20 mouse cellular contexts compared by ENCODE assay signal in genomic region chr7:27264761-27265160, GRCm38 (mm10). TPM values are rescaled to one million over a fixed set of nuclear protein-coding genes. Genes with fewer than 3 reads are reported as not detected.
A peak's percentile ranks its signal among the peaks of the same experiment; 100 is the strongest.
DNase-seq lines count a peak whose midpoint lies in the region; ATAC-seq and TF ChIP-seq lines count a peak whose summit lies in the region.
"Had no signal": no experiment of that assay in that cellular context is flagged by ENCODE, and none has a peak within 500 bp of the region (broad histone marks: within the 10 kb centered on the region; RNA-seq: fewer than 3 reads in every experiment).

No protein-coding gene starts in this region.

- ATAC-seq in cerebellum, adult (ENCODE audit: insufficient number of reproducible peaks, low FRiP score, low TSS enrichment) = no peak
- ATAC-seq: activated CD4-positive, CD25-positive, alpha-beta regulatory T cell, adult 4 months; forebrain, embryonic 13.5 days; forebrain, embryonic 15.5 days; forebrain, postnatal 0 days; Patski had no signal

- no peak overlapping the region for H3K4me3 ChIP-seq in olfactory bulb, adult 2 months (ENCODE audit: insufficient read depth, low read depth, low read length)
- H3K4me3 ChIP-seq: embryonic facial prominence, embryonic 10.5 days; embryonic facial prominence, embryonic 12.5 days; forebrain, embryonic 13.5 days; forebrain, embryonic 15.5 days had no signal

- H3K27ac ChIP-seq in olfactory bulb, adult 2 months (ENCODE audit: insufficient read depth, low read depth, low read length) = peak overlapping the region; percentile 5; the same call in 1 of the 2 replicates
- H3K27ac ChIP-seq: embryonic facial prominence, embryonic 10.5 days; embryonic facial prominence, embryonic 12.5 days; forebrain, embryonic 13.5 days; forebrain, embryonic 15.5 days had no signal

- peaks cover 28% of the 10 kb centered on the region for H3K4me1 ChIP-seq in olfactory bulb, adult 2 months (ENCODE audit: control insufficient read depth, insufficient read depth, low read length)

- TF ChIP-seq CTCF in olfactory bulb, adult 2 months (IDR thresholded peaks at IDR 0.05; ENCODE audit: insufficient read depth, low read depth, low read length) = no peak

- TF ChIP-seq POLR2A in olfactory bulb, adult 2 months (IDR thresholded peaks at IDR 0.05; ENCODE audit: insufficient read depth, low read depth, low read length) = no peak

- DNase-seq in right cerebral cortex, adult 18-20 months = peak; percentile 42
- DNase-seq in right cerebral cortex, postnatal 10 days (ENCODE audit: low spot score in 2 of 2) = no peak
- peak; percentile 56 for DNase-seq in brain, adult 2 months (ENCODE audit: low read depth, low spot score)
- no peak for DNase-seq in adrenal gland, postnatal 25 days
- DNase-seq: adrenal gland, adult 8-10 months; adrenal gland, postnatal 14 days; cerebellum, adult 11-12 months; cerebellum, adult 2 months; cerebellum, adult 9-10 months; cerebellum, postnatal 10 days; cerebellum, postnatal 25 days; forebrain, postnatal 0 days had no signal

- whole genome bisulfite sequencing in olfactory bulb, adult 2 months = 74% methylated on average over 12 of the region's 12 CpGs

RNA-seq across cellular contexts. Expression of gene Numbl, which starts 6.5 kb away (rescaled TPM):
- not detected in 2 replicates for polyA plus RNA-seq in olfactory bulb, adult 2 months (2012; ENCODE audit: insufficient read depth, insufficient read length, low replicate concordance, missing spikeins)
- 8.4 and 12.6 TPM in 2 replicates for total RNA-seq in adrenal gland, postnatal 25 days (2021)
- polyA plus RNA-seq: activated CD4-positive, CD25-positive, alpha-beta regulatory T cell, adult 4 months had no signal

RNA-seq across cellular contexts. Expression of gene Coq8b, which starts 31.9 kb away (rescaled TPM):
- polyA plus RNA-seq in olfactory bulb, adult 2 months (2012; ENCODE audit: insufficient read depth, insufficient read length, low replicate concordance, missing spikeins) = not detected in 2 replicates
- 74.4 and 90.3 TPM in 2 replicates for total RNA-seq in adrenal gland, postnatal 25 days (2021)

RNA-seq across cellular contexts. Expression of gene Itpkc, which starts 36.3 kb away (rescaled TPM):
- not detected in 2 replicates for polyA plus RNA-seq in olfactory bulb, adult 2 months (2012; ENCODE audit: insufficient read depth, insufficient read length, low replicate concordance, missing spikeins)
- total RNA-seq in adrenal gland, postnatal 25 days (2021) = 15.9 and 18.3 TPM in 2 replicates

Comparison
In these comparisons a context has a peak if more than half of its experiments do, and no peak if none do; other contexts are left out.
1. DNase-seq: peak in right cerebral cortex, adult 18-20 months (single experiment) and brain, adult 2 months (single experiment); none in right cerebral cortex, postnatal 10 days (0 of 2) and adrenal gland, postnatal 25 days (single experiment).